Mouse (Mus musculus) testis, adult 2 months (tissue): ENCODE results near the gene Pls1.

Source experiments
- CTCF ChIP-seq: fragments of 200-500 bp; IDR thresholded peaks from 2 replicates; pipeline ENCODE4 v1.5.1; 2012; ENCODE audit warnings: low read depth, mild to moderate bottlenecking, inconsistent platforms, low read length, moderate library complexity; ENCODE audit not compliant: control insufficient read depth, insufficient read depth, insufficient replicate concordance
- POLR2A ChIP-seq: fragments of 200-500 bp; IDR thresholded peaks from 2 replicates; pipeline ENCODE4 v1.6.1; 2012; ENCODE audit warnings: low read depth, mild to moderate bottlenecking, inconsistent platforms, low read length, moderate library complexity; ENCODE audit not compliant: control insufficient read depth

GRCm38 (mm10) chr9:95793986-95794744 lies 50.9 kb downstream of the Pls1 start:
- TF ChIP-seq CTCF (no peak), POLR2A (no peak)
